Mouse (Mus musculus) forebrain, embryonic 16.5 days (tissue): Measurements from ENCODE around the gene Plch2. TPM values are rescaled to one million over a fixed set of nuclear protein-coding genes. Genes with fewer than 3 reads are reported as not detected.

Experiments
- ATAC-seq: fragments of 200-750 bp; cut with Nextera tagmentation; 2 replicates; pipeline ENCODE4 v1.8.0; 2017; ENCODE audit warnings: mild to moderate bottlenecking, moderate library complexity
- H3K27ac ChIP-seq: fragments of 300-500 bp; sonication (generic); 2 replicates; pipeline ENCODE4 v1.5.1; 2014; ENCODE audit warnings: low read length, control low read depth
- H3K27me3 ChIP-seq: fragments of 300-500 bp; sonication (generic); replicated peaks from 2 replicates; pipeline ENCODE4 v1.6.1; 2014; ENCODE audit warnings: low read length; ENCODE audit not compliant: control insufficient read depth, insufficient read depth
- H3K36me3 ChIP-seq: fragments of 300-500 bp; sonication (generic); 2 replicates; pipeline ENCODE4 v1.6.1; 2014; ENCODE audit not compliant: control insufficient read depth, insufficient read depth
- H3K4me1 ChIP-seq: fragments of 300-500 bp; sonication (generic); replicated peaks from 2 replicates; pipeline ENCODE4 v1.6.1; 2014; ENCODE audit warnings: low read length; ENCODE audit not compliant: control insufficient read depth, insufficient read depth
- H3K4me2 ChIP-seq: fragments of 300-500 bp; sonication (generic); 2 replicates; pipeline ENCODE4 v1.6.1; 2014; ENCODE audit warnings: mild to moderate bottlenecking, low read length, control low read depth
- H3K4me3 ChIP-seq: fragments of 300-500 bp; sonication (generic); replicated peaks from 2 replicates; pipeline ENCODE4 v1.5.1; 2014; ENCODE audit warnings: mild to moderate bottlenecking, low read length, control low read depth
- H3K9ac ChIP-seq: fragments of 300-500 bp; sonication (generic); replicated peaks from 2 replicates; pipeline ENCODE4 v1.6.1; 2014; ENCODE audit warnings: low read depth, low read length, control low read depth
- H3K9me3 ChIP-seq: fragments of 300-500 bp; sonication (generic); 2 replicates; pipeline ENCODE4 v1.6.1; 2016; ENCODE audit warnings: low read length; ENCODE audit not compliant: control insufficient read depth
- WGBS: fragments of 180-500 bp; shearing (Covaris S2); extraction: QIAGEN DNeasy Blood & Tissue Kit; methylation state at CpG from one replicate; pipeline ENCODE4 v1.1.7; 2014; 5-methylcytosine and 5-hydroxymethylcytosine counted together
- polyA plus RNA-seq: library from polyadenylated mRNA; unstranded; fragments of >200 nt; fragmentation: Nextera tagmentation; extraction: Ambion mirVana; gene quantifications from 2 replicates; pipeline ENCODE4 v1.2.1, GENCODE M21; 2015

Plch2 gene
- polyA plus RNA-seq, 1 experiment from 2014 or later = 14.1 TPM

DNA sequence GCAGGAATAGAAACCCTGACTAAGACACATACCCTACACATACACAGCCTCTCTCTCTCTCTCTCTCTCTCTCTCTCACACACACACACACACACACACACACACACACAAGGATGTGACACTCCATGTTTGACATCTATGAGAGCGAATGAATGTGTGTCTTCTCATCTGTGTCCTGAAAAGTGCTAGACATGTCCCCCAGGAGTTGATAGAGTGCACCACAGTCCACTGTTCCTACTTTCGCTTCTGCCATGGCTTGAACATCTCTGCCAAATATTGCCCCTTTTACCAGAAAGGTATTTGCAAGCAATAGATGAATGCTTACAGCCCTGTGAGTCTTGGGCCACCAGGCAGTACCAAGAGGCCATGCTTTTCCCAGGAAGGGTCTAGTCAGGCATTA lies 116.4 kb downstream of the Plch2 start:
- no peak overlapping the region for H3K4me3 ChIP-seq
- 89% methylated on average over 2 of the region's 2 CpGs for WGBS
- H3K27ac ChIP-seq = no peak overlapping the region
- no peaks in the 10 kb centered on the region for H3K27me3 ChIP-seq
- H3K4me2 ChIP-seq = no peak overlapping the region
- H3K9ac ChIP-seq = no peak overlapping the region
- no peaks in the 10 kb centered on the region for H3K9me3 ChIP-seq
- ATAC-seq = no peak
- H3K4me1 ChIP-seq = no peaks in the 10 kb centered on the region
- no peaks in the 10 kb centered on the region for H3K36me3 ChIP-seq

DNA sequence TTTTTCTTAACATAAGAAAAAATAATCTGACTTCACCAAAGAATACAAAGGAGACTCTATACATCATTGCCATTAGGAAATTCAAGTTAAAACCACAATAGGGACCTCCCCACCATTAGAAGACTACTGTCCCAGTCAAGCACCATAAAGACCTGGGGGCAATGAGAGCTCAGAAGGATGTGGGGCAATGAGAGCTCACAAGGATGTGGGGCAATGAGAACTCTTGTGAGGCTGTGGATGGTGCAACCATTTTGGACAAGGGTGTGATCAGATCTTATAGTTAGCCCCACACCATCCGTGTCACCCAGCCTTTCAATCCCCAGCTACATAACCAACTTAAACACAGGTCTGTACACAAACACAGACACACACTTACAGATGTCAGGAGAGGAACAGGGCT lies 118.8 kb downstream of the Plch2 start:
- Histone ChIP-seq H3K9me3 (no peaks in the 10 kb centered on the region), H3K4me2 (no peak overlapping the region), H3K36me3 (no peaks in the 10 kb centered on the region), H3K27me3 (no peaks in the 10 kb centered on the region), H3K4me3 (no peak overlapping the region), H3K9ac (no peak overlapping the region), H3K4me1 (no peaks in the 10 kb centered on the region), H3K27ac (no peak overlapping the region)
- ATAC-seq = no peak
- WGBS = 80% methylated on average over 1 of the region's 1 CpGs

DNA sequence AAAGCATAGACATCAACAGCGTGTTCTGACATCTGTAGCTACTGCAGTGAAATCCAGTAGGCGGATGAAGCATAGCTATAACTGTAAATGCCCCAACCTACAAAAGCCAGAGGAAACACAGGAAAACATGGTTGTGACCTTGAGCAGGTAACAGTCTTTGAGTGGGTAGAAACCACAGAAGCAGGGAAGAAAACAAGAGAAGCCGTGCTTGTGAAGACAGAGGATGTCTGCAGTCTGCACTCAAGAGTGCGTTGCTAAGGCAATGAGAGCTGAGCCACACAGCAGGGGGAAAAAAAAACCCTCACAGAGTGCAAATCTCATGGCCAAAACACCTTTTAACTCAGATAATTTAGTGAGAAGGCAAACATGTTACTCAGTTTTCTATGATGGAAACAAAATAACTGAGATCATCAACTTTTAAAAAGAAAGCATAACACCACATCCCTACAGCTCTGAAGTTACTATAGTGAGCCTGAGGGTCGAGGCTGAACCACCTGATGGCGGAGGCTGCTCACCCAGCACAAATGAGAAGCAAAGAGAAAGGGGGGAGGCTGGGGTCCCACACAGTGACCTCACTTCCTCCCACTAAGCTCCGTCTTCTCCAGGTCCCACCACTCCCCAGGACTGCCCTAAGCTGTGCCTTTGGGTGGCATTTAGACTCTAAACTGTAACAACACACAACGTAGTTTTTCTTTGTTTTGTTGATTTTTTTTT lies 119.9 kb downstream of the Plch2 start:
- no peak overlapping the region for H3K27ac ChIP-seq
- WGBS = 50% methylated on average over 8 of the region's 8 CpGs
- no peak overlapping the region for H3K4me3 ChIP-seq
- H3K36me3 ChIP-seq = no peaks in the 10 kb centered on the region
- ATAC-seq = no peak
- no peak overlapping the region for H3K9ac ChIP-seq
- H3K4me2 ChIP-seq = no peak overlapping the region
- no peaks in the 10 kb centered on the region for H3K9me3 ChIP-seq
- H3K27me3 ChIP-seq = no peaks in the 10 kb centered on the region
- no peaks in the 10 kb centered on the region for H3K4me1 ChIP-seq

DNA sequence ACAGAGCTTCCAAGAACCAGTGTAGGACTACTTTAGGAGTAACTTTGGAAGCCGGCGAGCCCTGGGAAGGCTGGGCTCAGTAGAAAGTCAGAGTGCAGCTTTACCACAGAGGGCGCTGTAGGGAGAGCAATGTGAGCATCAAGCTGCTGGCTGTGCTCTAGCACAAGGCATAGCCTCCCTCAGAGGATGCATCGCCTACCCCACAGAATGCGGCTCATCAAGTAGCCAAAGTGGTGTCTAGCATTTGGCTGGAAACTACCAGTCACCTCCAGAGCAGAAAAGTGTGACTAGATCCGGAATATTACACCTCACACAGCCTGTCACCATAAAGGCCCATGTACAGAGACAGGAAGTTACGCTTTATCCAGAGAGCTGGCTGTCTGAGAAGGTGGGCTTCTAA lies 120.8 kb downstream of the Plch2 start:
- no peaks in the 10 kb centered on the region for H3K27me3 ChIP-seq
- no peaks in the 10 kb centered on the region for H3K4me1 ChIP-seq
- no peak overlapping the region for H3K27ac ChIP-seq
- no peaks in the 10 kb centered on the region for H3K9me3 ChIP-seq
- no peak overlapping the region for H3K4me3 ChIP-seq
- no peaks in the 10 kb centered on the region for H3K36me3 ChIP-seq
- ATAC-seq = no peak
- no peak overlapping the region for H3K4me2 ChIP-seq
- 78% methylated on average over 7 of the region's 7 CpGs for WGBS
- no peak overlapping the region for H3K9ac ChIP-seq

DNA sequence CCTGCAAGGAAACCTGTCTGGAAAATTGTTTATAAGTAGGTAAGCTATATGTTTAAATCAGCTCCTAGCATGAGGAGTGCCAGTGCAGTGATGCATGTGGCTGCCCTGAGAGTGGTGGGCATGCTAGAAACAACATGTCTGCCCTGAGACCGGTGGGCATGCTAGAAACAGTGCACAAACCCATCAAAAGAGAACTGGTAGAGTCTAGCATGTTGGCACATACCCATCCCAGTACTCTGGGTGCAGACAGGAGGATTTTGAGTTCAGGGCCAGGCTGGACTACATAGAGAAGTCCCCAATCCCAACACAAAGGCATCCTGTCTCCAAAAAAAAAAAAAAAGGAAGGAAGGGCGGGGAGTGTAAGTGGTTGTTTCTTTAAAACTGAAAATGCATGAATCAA lies 121.8 kb downstream of the Plch2 start:
- 86% methylated on average over 2 of the region's 2 CpGs for WGBS
- no peaks in the 10 kb centered on the region for H3K36me3 ChIP-seq
- no peak overlapping the region for H3K9ac ChIP-seq
- no peaks in the 10 kb centered on the region for H3K4me1 ChIP-seq
- H3K4me2 ChIP-seq = no peak overlapping the region
- no peak overlapping the region for H3K4me3 ChIP-seq
- no peaks in the 10 kb centered on the region for H3K9me3 ChIP-seq
- no peak overlapping the region for H3K27ac ChIP-seq
- no peak for ATAC-seq
- no peaks in the 10 kb centered on the region for H3K27me3 ChIP-seq

DNA sequence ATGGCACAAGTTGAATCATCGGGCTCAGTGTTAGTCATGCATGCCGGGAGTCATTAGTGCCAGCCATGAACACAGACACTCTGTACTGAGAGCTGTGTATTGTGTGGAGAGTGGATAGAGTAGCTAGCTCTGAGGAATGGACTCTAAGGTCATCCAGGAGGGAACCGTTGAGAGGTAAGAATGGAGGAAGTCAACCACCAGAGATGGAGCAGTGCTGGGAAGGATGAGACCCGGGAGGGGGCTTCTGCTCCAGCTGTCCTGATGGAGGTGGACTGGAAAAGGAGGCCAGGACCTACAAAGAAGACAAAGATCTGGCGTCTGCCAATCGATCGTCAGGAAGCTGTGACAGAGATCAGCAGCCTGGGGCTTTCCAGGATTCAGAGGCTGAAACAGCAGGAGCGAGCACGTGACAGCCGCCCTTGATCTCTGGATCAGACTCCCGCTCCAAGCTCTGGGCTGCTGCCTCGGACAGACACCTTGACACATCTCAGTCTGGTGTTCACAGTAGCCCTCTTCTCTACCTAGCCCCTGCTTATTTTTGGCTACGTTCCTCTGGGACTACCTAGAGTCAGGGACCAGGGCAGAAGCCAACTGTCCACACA lies 123.2 kb downstream of the Plch2 start:
- H3K9me3 ChIP-seq = no peaks in the 10 kb centered on the region
- no peaks in the 10 kb centered on the region for H3K4me1 ChIP-seq
- ATAC-seq = no peak
- no peak overlapping the region for H3K4me3 ChIP-seq
- no peak overlapping the region for H3K4me2 ChIP-seq
- 63% methylated on average over 13 of the region's 13 CpGs for WGBS
- H3K36me3 ChIP-seq = no peaks in the 10 kb centered on the region
- no peak overlapping the region for H3K27ac ChIP-seq
- no peak overlapping the region for H3K9ac ChIP-seq
- H3K27me3 ChIP-seq = no peaks in the 10 kb centered on the region

Other genes with a start within 250 kb of the Plch2 start
- gene Ttc34, start 219.3 kb downstream of the Plch2 start, polyA plus RNA-seq = 1.7 and 2.1 TPM in 2 replicates
- 0.11 and 0.21 TPM in 2 replicates for gene Mmel1, start 187.2 kb downstream of the Plch2 start, polyA plus RNA-seq
- gene Fam213b, start 157.6 kb downstream of the Plch2 start, polyA plus RNA-seq = 32.4 and 42.0 TPM in 2 replicates
- 0.27 TPM in 1 of 2 replicates, not detected in the other for gene Tnfrsf14, start 128.2 kb downstream of the Plch2 start, polyA plus RNA-seq
- 91.4 and 100 TPM in 2 replicates for gene Hes5, start 95.9 kb downstream of the Plch2 start, polyA plus RNA-seq
- 47.1 and 47.3 TPM in 2 replicates for gene Pank4, start 92.7 kb downstream of the Plch2 start, polyA plus RNA-seq
- 19.5 and 22.1 TPM in 2 replicates for gene Pex10, start 10.2 kb upstream of the Plch2 start, polyA plus RNA-seq
- 125 and 133 TPM in 2 replicates for gene Rer1, start 29.6 kb upstream of the Plch2 start, polyA plus RNA-seq
- 6.0 and 10.7 TPM in 2 replicates for gene Morn1, start 29.8 kb upstream of the Plch2 start, polyA plus RNA-seq
- 15.8 and 16.0 TPM in 2 replicates for gene Ski, start 165.8 kb upstream of the Plch2 start, polyA plus RNA-seq
- gene Faap20, start 193.0 kb upstream of the Plch2 start, polyA plus RNA-seq = 79.4 and 84.0 TPM in 2 replicates